Mouse (Mus musculus) cerebellum, adult 11-12 months (tissue): ENCODE measurements around the gene Grid2.
A peak's percentile ranks its signal among the peaks of the same experiment; 100 is the strongest.

Source experiments
- DNase-seq: peaks from one replicate; pipeline ENCODE4 v3.0.0; 2022

Grid2 gene

GRCm38 (mm10) chr6:64733311-64733710 is 1477.6 kb downstream of the Grid2 start:
- DNase-seq: no peak

GRCm38 (mm10) chr6:64734441-64735320 is 1479.0 kb downstream of the Grid2 start:
- DNase-seq: peak; percentile 4

- no peak for DNase-seq
Measured at GRCm38 (mm10) chr6:64736317-64736716, 1480.6 kb downstream of the Grid2 start.

- DNase-seq: no peak
Measured at GRCm38 (mm10) chr6:64742915-64743489, 1487.3 kb downstream of the Grid2 start.
